In the genomic region with DNA sequence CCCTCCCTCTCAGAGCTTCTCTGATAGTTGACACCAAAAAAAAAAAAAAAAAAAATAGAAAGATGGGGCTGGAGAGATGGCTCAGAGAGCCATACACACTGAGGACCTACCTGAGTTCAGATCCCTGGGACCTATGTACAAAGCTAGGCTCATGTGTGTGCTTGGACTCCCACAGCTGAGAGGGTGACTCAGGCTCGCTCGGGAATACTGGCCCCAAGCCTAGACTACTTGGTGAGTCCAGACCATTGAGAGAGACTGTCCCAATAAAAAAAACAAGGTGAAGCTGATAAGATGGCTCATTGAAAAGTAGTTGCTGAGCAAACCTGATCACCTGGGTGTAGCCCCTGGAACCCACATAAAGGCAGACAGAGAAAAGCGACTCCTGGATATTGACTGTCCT, we compare ENCODE assay signal across 14 mouse cellular contexts. TPM values are rescaled to one million over a fixed set of nuclear protein-coding genes. Genes with fewer than 3 reads are reported as not detected.
"Had no signal": no experiment of that assay in that cellular context is flagged by ENCODE, and none has a peak within 500 bp of the region (broad histone marks: within the 10 kb centered on the region; RNA-seq: fewer than 3 reads in every experiment).

No protein-coding gene starts in this region.

- DNase-seq: kidney, postnatal 25 days; layer of hippocampus, adult 9-11 months; liver; lung, adult 18-20 months; lung, postnatal 10 days; lung, postnatal 36 days; thymus, adult 2 months; thymus, postnatal 14 days; thymus, postnatal 4 days had no signal

- ATAC-seq: liver, embryonic 12.5 days; midbrain, embryonic 13.5 days; midbrain, embryonic 16.5 days had no signal

RNA-seq across cellular contexts. Expression of a gene that starts 18.5 kb away (rescaled TPM):
- total RNA-seq: monocyte, adult 5-6 weeks; neutrophil, adult 5-6 weeks had no signal
